Mouse (Mus musculus): ENCODE data around the gene Atf7ip2. TPM values are rescaled to one million over a fixed set of nuclear protein-coding genes. Genes with fewer than 3 reads are reported as not detected.
A peak's percentile ranks its signal among the peaks of the same experiment; 100 is the strongest.
"Not testable (repeated sequence)": the region's sequence is repeated elsewhere in the genome, so short reads cannot be mapped to it uniquely, and the experiment has no call there.

Atf7ip2 gene
- total RNA-seq (2021) = not detected
- long read RNA-seq, experiment 1 = 0 reads
- long read RNA-seq, experiment 2 = 0 reads

DNA sequence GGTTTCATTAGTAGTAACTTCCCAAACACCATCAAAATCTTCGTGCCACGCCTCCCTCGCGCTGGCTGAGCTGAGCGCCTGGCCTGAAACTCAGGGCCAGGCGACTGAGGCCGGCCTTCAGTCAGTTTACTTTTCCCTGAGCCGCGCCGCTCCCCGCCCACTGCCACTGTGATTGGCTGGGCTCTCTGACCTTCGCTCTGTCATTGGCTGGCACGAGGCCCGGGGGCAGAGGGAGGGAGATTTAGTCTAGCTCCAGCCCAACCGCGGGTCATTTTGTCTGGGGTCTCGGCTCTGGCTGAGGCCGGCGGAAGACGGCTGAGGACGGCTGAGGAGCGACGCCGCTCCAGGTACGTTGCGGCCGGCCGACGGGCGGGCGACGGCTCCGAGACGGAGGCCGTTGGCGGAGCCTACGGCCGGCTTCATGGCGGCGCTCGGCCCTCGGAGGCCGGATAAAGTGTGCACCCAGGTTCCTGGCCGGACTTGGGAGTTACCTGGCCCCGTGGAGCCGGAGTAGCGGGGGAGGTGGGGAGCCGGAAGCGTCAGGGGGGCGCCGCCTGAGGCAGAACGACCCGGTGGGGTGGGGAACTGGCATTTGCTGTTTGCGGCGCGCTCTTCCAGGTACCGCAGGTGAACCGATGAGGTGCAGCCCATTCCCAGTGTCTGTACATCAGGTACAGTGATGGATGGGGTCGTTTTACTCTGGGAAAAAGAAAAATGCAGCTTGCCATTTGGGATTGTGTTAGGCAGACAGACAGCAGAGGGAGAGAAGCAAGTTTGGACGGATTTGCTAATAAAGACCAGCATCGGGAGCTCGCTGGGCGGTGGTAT is at the start of gene Atf7ip2:
Atf7ip2 (plus strand) TSS at position 34 of the 828 bp plus-strand sequence.
- peak; percentile 69 for DNase-seq

DNA sequence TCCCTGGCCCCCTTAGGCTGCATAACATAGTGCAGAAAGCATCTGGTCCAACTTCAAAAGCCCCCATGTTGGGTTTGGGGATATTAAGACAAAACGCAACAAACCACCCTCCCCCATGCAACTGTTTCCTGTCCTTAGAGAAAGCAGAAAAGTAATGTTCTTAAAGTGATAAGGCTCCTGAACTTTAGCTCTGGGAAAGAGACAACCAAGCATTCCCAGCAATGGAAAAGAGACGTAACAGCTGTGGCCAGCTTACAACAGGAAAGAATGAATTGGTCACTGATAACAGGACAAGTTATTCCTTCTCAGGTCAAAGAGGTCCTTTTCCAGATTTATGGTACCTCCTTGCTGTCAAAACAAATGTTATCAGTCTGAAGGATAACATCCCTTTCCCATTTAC is 49.3 kb upstream of the Atf7ip2 start:
- no peak for DNase-seq

DNA sequence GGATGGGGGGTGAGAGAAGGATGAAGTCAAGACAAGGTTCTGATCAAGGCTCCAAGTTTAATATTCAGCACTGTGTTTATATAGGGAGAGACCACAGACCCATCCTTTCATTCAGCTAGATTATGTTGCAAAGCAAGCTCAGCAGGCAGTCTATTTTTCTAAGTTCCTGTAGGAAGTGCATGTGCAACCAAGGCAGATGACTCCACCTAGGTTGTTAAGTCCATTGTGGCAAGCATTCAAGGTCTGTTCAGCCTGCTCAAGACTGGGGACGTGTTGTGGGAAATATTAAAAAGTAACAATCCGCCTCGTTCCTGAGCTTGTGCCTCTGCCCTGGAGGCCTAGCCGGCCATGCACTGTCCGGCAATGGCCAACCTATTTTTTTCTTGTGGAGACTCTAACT is 45.1 kb upstream of the Atf7ip2 start:
- no peak for DNase-seq

DNA sequence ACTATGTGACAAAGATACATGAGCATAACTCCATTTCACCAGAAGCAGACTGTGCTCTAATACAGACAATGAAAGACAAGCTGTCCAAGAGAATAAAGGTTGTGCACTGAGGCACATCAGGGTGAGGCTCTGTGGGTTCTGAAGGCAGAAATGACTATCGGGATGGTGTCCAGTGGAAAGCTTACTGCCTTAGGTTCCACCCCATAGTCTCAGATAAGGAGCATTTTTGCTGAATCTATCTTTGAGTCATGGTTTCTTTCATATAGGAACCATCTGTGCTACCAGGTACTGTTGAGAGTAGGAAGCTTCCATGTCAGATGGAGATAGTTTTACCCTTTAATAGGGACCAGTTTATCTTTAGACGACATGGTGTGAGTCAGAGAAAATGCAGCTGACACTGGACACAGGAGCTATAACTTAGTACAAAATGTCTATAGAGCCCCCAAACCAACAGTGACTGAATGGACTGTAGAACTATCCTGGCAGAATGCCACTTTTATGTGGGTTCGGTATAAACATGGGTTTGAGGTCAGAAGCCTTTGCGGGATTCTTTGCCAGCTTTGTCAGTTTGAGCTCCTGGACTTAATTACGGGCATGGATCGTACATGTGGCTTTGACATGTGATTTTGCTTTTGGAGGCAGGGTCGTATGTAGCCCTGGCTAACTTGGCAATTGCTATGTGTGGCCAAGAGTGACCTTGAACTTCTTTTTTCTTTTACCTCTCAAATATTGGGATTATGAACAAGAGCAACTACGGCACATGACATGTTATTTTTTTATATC is 23.2 kb upstream of the Atf7ip2 start:
- DNase-seq = no peak

DNA sequence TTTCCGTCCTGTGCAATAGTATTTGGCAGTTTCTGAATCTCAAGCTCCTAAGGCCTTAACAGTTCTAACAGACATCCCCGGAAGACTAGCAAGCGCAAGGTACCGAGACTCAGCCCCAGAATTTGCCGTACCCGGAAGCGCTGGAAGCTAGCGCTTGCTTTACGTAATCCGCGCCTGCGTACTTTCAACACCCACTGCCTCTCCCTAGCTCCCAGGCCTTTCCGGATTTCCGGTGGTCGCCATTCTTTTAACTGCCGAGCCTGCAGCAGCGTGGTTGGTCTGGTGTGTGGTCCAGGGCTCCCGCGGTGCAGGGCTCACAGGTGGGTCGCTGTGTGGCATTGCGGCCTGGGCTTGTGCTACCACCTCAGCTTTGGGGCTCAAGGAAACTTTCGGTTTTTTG is 22.5 kb upstream of the Atf7ip2 start, which contains the start of gene Rpl39l:
Rpl39l (plus strand) TSS at position 222 of the 400 bp plus-strand sequence.
- no peak for DNase-seq

DNA sequence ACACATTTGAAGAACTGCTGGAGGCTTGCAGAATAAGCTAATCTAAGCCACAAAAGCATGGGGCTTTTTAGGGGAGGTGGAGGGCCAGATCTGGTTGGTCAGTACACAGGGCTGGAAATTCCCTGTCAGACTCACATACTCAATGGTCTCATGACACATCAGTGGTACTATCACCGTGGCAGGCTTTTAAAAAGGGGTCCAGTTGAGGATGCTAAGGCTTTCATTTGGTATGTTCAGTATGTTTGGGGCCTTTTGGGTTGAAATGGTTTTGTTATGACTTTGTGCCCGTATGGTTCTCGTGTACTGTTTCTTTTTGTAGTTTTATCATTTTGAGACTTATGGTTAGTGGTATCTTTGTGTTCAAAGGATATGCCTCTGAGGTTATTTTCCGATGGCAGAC is 21.2 kb upstream of the Atf7ip2 start:
- no peak for DNase-seq

DNA sequence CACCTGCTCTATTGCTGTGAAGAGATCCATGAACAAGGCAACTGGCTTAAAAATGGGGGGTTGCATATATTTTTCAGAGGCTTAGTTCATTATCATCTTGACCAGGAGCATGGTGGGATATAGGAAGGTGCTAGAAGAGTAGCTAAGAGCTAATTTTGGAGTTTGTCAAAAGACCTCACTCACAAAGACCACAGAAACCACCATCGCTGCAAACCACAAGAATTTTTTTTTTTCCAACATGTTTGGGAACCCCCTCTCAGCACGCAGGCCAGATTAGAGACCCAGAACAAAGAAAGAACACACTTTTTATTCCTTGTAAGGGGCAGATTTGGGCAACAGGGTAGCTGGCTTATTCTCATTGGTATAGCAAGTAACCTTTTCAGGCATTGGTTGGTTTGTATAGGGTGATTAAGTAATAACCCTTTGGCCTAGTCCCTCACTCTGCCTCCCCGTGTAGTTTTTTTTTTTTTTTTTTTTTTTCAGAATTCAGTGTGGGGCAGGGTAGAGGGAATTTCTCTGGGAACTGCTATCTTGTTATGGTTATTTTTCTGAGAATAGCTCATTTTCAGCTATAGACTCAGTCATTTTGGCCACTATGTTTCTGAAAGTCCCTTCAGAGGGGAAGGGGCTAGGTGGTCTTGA is 20.2 kb upstream of the Atf7ip2 start:
- DNase-seq = no peak

DNA sequence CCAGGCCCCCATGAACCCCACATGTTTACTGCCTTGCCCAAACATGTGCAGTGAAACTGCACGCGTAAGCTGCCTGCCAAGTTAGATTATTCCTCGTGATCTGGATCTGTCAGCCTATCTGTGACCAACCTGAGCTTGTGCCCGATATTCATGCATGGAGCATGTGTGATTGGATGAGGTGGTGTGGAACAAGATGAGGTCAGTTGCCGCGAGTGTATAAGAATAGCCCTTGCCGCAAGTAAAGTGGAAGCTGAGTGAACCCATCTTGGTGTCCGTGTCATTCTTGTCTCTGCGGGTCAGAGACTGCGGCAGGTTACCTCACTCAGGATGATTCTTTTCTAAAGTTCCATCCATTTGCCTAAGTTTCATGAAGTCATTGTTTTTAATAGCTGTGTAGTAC is 5.1 kb upstream of the Atf7ip2 start:
- DNase-seq = not testable (repeated sequence)

DNA sequence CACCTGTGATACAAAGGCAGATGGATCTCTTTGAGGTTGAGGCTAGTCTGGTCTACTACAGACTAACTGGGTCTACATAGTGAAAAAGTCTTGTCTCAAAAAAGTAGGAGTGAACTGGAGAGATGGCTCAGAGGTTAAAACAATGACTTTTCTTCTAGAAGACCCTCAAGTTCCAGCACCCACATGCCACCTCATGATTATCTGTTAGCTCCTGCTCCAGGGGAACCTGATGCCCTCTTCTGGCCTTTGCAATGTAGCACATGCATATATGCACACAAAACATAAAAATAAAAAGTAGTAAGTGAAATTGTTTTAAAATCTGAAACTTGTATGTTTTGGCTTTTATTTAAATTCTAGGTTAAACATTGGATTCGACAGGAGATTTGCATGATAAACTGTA is 16.3 kb downstream of the Atf7ip2 start:
- no peak for DNase-seq

DNA sequence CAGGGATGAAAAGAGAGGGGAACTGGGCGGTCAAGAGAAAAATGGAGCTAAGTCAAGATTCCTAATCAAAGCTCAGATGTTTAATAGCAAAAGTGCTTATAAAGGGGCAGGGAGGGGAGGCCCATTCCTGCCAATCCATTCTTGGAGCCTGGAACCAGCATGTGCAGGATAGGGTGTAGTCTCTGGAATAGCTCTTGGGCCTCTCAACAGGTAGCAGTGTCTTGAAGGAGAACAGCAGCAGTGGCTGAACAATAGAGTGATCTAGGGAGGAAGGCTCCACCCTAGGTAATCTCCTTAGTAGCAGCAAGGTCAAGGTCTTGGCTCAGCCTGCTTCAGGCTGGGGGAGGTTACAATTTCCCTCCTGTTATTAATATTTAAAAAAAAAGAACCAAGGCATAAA is 23.9 kb downstream of the Atf7ip2 start:
- not testable (repeated sequence) for DNase-seq

DNA sequence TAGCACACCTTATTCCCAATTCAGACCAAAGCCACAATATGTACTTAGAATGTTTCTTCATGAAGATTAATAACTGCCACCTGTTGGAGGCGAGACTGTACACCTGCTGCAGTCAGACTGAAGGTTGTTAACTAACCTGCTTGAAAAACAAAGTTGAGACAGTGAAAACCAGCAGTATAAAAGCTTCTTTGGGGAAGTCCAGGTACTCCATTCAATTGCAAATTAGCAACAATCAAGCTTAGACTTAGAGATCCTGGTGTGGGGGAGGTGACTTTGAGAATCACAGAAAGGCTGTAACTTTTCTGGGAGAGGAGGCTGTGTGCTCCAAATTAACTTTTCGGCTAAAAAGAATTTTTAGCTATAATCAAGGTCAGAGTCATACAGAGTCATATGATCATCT is 24.5 kb downstream of the Atf7ip2 start:
- DNase-seq = not testable (repeated sequence)

DNA sequence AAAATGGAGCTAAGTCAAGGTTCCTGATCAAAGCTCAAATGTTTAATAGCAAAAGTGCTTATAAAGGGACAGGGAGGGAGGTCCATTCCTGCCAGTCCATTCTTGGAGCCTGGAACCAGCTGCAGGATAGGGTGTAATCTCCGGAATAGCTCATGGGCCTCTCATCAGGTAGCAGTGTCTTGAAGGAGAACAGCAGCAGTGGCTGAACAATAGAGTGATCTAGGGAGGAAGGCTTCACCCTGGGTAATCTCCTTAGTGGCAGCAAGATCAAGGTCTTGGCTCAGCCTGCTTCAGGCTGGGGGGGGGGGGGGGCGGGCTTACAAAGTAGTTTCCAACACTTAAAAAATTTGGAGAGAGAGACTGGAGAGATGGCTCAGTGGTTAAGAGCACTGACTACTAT is 34.8 kb downstream of the Atf7ip2 start:
- no peak for DNase-seq

DNA sequence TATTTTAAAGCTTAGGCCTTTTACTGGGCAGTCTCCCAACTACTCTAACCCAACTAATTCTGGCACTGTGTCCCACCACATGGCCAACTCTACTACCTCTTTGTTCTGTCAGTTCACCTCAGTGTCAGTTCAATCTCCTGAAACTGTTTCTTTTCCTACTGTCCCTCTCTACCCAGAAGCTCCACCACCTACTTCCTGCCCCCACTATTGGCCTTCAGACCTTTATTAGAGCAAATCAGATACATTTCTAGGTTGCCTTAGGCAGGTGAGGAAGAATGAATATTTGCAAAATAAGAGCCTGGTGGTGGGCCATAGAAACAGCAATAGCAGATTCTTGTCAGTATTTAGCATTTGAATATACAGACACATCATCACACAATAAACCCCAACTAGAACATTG is 44.1 kb downstream of the Atf7ip2 start:
- DNase-seq = no peak

DNA sequence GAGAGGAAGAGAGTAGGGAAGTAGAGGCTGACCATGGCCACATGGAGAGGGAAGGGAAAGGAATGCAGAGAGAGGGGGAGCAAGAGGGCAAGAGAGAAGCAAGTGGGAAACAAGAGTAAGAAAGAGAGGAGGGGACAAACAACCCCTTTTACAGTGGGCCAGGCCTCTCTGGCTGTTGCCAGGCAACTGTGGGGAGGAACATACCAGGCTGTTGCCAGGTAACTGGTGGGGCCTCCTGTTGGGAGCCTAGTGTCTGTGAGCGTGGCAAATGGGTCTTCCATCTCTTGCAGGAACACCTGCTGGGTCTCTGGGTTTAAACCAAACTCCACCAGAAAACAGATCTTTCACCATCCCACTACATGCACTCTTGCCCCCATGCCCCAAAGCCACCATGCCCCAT is 61.5 kb downstream of the Atf7ip2 start:
- DNase-seq = no peak

DNA sequence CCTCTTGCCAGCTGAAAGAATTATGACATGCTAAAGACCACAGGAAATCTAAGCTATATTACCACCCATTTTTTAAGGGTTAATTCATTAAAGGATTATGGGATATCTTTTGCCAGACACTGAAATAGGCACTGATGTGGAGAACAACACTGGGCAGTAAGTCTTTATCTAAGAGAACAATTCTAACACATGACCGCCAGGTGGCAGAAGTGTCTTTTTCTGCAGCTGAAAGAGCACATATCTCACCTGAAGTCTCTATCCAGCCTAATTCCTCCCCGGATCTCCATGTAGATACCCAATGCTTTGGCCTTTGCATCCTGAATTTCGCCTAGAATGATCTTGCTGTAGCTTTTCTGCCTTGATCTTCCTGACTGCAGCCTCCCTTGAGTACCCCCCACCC is 79.7 kb downstream of the Atf7ip2 start:
- DNase-seq = no peak

DNA sequence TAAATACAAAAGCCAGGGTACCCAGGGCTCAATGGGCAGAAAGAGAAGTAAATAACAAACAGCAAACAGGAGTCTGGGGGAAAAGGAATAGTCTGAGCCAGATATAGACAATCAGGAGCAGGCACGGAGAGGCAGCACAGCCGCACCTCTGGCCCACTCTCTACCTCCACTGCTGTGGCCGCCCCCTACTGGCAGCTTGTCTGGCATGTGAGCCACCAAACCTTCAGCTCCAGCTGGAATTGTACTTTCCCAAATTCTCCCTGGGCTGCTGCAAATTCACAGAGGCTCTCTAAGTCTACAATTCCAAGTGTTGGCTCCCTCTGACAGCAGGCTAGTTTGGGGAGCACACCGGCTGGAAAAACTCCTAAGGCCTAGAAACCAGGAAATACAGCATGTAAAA is 82.0 kb downstream of the Atf7ip2 start:
- DNase-seq = no peak

DNA sequence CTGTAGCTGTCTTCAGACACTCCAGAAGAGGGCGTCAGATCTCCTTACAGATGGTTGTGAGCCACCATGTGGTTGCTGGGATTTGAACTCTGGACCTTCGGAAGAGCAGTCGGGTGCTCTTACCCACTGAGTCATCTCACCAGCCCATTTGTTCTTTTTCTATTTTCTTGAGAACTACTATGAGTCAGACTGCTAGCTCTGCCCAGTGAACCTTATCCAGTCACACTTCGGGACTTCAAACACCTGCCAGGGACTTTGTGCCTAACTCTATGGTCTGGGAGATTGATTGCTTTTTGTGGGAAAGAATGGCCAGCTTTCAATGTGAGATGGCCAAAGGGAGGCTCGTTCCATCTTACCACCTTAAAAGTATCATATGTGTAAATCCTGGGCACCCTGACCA is 84.3 kb downstream of the Atf7ip2 start:
- not testable (repeated sequence) for DNase-seq

DNA sequence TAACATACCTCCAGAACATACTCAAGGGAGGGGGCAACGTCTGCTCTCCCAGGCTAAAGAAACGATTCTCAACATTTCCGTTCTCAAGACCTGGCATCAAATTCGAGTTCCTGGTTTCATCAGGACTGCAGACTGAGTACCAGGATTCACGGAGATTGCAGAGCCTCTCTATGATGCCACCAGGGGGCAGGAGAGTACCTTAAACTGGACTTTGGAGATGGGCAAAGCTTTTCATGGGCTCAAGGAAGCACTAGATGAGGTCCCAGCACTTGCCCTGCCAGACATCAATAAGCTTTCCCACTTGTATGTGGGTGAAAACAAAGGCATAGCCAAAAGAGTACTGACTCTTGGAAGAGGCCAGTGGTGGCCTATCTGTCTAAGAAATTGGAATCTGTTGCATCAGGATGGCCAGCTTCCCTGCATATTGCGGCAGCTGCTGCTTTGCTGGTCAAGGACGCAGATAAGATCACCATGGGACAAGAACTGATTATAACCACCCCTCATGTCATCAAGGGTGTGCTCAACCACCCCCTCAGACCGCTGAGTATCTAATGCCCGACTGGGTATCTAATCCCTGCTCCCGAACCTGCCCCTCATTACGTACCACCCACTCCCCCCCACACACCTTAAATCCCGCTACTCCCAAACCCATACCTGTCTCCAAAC is 87.9 kb downstream of the Atf7ip2 start:
- DNase-seq = peak; percentile 46

DNA sequence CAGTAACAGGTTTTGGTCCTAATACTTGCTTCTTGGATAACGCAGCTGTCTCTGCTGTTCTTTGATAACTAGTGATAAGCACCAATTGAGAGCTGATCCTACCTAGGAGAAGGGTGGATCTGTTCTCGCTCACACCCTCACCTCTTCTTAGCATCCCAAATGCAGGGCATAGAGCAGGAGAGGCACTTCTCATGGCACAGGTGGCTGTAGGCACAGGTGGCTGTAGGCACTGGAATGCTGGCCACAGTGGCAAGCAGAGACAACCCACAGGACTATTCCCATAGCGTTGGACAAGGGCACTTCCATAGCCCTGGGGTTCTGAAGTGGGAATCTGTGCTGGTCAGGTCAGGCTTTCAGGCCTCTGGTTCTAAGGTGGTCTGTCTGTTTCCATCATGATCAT is 89.4 kb downstream of the Atf7ip2 start:
- no peak for DNase-seq

DNA sequence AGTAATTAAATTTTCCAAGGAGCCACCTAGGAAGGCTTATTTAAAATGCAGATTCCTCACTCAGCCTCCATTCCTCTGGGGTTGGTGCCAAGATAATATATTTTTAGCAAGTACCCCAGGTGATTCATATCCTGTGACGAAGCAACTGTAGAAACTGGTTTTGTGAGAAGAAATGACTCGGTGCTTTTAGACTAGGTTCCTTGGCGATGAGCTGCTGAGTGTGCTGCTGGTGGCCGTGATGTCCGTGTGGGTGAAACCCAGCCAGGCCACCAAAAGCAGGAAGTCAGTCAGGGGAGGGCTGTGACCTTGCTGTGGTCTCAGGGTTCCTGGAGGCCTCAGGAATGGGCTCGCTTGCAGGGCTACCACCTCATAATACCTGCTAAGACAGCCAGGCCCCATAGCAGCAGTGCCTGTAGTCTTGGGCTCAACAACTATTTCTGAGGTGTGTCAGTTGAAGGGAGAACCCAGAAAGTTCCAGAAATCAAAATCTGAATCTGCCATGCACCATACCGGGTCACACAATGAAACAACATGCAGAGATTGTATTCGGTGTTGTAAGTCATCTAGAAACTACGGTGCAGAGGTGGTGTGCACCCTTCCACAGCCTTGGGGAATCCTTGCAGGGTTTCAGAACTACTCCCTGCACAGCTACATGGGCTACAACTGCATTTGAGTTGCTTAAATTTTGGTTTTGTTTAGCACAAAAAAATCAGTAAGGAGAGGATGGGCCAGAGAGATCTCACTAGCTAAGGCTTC is 94.2 kb downstream of the Atf7ip2 start:
- DNase-seq = no peak

DNA sequence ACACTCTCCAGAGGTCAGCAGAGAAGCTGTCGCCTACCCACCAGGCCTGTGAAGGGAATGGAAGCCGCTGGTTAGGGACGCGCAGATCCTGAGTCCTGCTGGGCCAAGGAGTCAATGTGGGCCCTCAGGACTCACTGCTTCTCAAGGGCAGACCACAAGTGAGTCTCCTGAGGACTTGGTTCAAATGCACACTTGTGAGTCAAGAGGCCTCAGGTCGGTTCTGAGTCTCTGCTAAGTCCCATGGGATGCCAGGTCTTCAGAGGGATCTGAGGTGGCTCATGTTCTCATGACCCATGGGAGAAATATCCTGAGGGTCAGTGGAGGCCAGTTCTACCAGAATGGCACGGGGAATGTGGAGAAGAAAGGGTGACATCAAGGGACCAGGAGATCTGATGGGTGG is 95.6 kb downstream of the Atf7ip2 start:
- no peak for DNase-seq
